Comparison of ENCODE assay signal across 9 mouse cellular contexts in genomic region chr10:61782799-61783611, GRCm38 (mm10). TPM values are rescaled to one million over a fixed set of nuclear protein-coding genes. Genes with fewer than 3 reads are reported as not detected.
DNase-seq lines count a peak whose midpoint lies in the region; ATAC-seq lines count a peak whose summit lies in the region.
"Had no signal": no experiment of that assay in that cellular context is flagged by ENCODE, and none has a peak within 500 bp of the region (broad histone marks: within the 10 kb centered on the region; RNA-seq: fewer than 3 reads in every experiment).

No protein-coding gene starts in this region.

- H3K36me3 ChIP-seq in heart, embryonic 15.5 days = no peaks in the 10 kb centered on the region
- H3K36me3 ChIP-seq in liver, embryonic 13.5 days = no peaks in the 10 kb centered on the region
- no peaks in the 10 kb centered on the region for H3K36me3 ChIP-seq in neural tube, embryonic 12.5 days

- no peaks in the 10 kb centered on the region for H3K9me3 ChIP-seq in heart, embryonic 15.5 days (replicated peaks)
- H3K9me3 ChIP-seq in liver, embryonic 13.5 days (replicated peaks) = no peaks in the 10 kb centered on the region
- H3K9me3 ChIP-seq in neural tube, embryonic 12.5 days = no peaks in the 10 kb centered on the region

- peak overlapping the region; percentile 82 for H3K4me3 ChIP-seq in heart, embryonic 15.5 days
- H3K4me3 ChIP-seq in liver, embryonic 13.5 days (replicated peaks) = peak overlapping the region; percentile 60
- peak overlapping the region; percentile 84 for H3K4me3 ChIP-seq in neural tube, embryonic 12.5 days

- H3K4me2 ChIP-seq in heart, embryonic 15.5 days = peak overlapping the region; percentile 83
- H3K4me2 ChIP-seq in liver, embryonic 13.5 days = peak overlapping the region; percentile 70
- H3K4me2 ChIP-seq in neural tube, embryonic 12.5 days (replicated peaks) = peak overlapping the region; percentile 55

- 1% methylated on average over 71 of the region's 74 CpGs for WGBS in heart, embryonic 15.5 days
- WGBS in liver, embryonic 13.5 days (ENCODE audit: insufficient replicate concordance) = under 1% methylated on average over 72 of the region's 74 CpGs
- WGBS in neural tube, embryonic 12.5 days = under 1% methylated on average over 73 of the region's 74 CpGs

- peak; percentile 5 to 25 for DNase-seq in spleen, postnatal 10 days (ENCODE audit: low spot score in 2 of 2)
- DNase-seq in spleen, postnatal 36 days (ENCODE audit: low spot score in 2 of 2) = no peak
- peak; percentile 30 for DNase-seq in fibroblast of lung, adult 2 months (ENCODE audit: low read depth)
- peak; percentile 76 for DNase-seq in kidney, postnatal 14 days
- no peak for DNase-seq in liver, embryonic 13.5 days
- peak; percentile 26 for DNase-seq in thymus, postnatal 25 days

- no peaks in the 10 kb centered on the region; the same call in 1 of the 2 replicates for H3K27me3 ChIP-seq in heart, embryonic 15.5 days
- peaks cover 46% of the 10 kb centered on the region for H3K27me3 ChIP-seq in liver, embryonic 13.5 days
- H3K27me3 ChIP-seq in neural tube, embryonic 12.5 days (replicated peaks) = no peaks in the 10 kb centered on the region
- H3K27me3 ChIP-seq: CH12.LX had no signal

- peak overlapping the region; percentile 83 for H3K27ac ChIP-seq in heart, embryonic 15.5 days
- no peak overlapping the region for H3K27ac ChIP-seq in liver, embryonic 13.5 days
- peak overlapping the region; percentile 98 for H3K27ac ChIP-seq in neural tube, embryonic 12.5 days

- peak overlapping the region; percentile 83 for H3K9ac ChIP-seq in heart, embryonic 15.5 days
- H3K9ac ChIP-seq in liver, embryonic 13.5 days = peak overlapping the region; percentile 53
- H3K9ac ChIP-seq in neural tube, embryonic 12.5 days = peak overlapping the region; percentile 99

- peak; percentile 74 for ATAC-seq in heart, embryonic 15.5 days (replicated peaks; ENCODE audit: insufficient number of reproducible peaks, insufficient read depth, low FRiP score, low read depth)
- ATAC-seq in liver, embryonic 13.5 days (ENCODE audit: low read depth) = no peak
- ATAC-seq in neural tube, embryonic 12.5 days (ENCODE audit: low FRiP score, low read depth) = peak; percentile 78

- peaks cover 11% of the 10 kb centered on the region for H3K4me1 ChIP-seq in heart, embryonic 15.5 days (replicated peaks)
- peaks cover 6% of the 10 kb centered on the region; the same call in 1 of the 2 replicates for H3K4me1 ChIP-seq in liver, embryonic 13.5 days (replicated peaks)
- peaks cover 16% of the 10 kb centered on the region for H3K4me1 ChIP-seq in neural tube, embryonic 12.5 days

RNA-seq across cellular contexts. Expression of gene H2afy2, which starts 0.9 kb away (rescaled TPM):
- 42.8 and 57.8 TPM in 2 replicates for polyA plus RNA-seq in heart, embryonic 15.5 days (2015; fragmentation: Nextera tagmentation; extraction: Ambion mirVana)
- polyA plus RNA-seq in liver, embryonic 13.5 days (2015; fragmentation: Nextera tagmentation; extraction: Ambion mirVana) = 6.4 and 6.8 TPM in 2 replicates
- polyA plus RNA-seq in neural tube, embryonic 12.5 days (2016; fragmentation: Nextera tagmentation; extraction: Ambion mirVana) = 333 and 346 TPM in 2 replicates

Comparison
In these comparisons a context has a peak if more than half of its experiments do, and no peak if none do; other contexts are left out.
1. DNase-seq: peak in spleen, postnatal 10 days (2 of 2), fibroblast of lung, adult 2 months (single experiment), kidney, postnatal 14 days (single experiment) and thymus, postnatal 25 days (single experiment); none in spleen, postnatal 36 days (0 of 2) and liver, embryonic 13.5 days (single experiment).
2. Peak in every context shown above with its lines, with median percentiles within 50 percentile points of each other: H3K4me2 ChIP-seq, H3K4me3 ChIP-seq and H3K9ac ChIP-seq.